ENCODE assay signal across 8 mouse cellular contexts in the genomic region with DNA sequence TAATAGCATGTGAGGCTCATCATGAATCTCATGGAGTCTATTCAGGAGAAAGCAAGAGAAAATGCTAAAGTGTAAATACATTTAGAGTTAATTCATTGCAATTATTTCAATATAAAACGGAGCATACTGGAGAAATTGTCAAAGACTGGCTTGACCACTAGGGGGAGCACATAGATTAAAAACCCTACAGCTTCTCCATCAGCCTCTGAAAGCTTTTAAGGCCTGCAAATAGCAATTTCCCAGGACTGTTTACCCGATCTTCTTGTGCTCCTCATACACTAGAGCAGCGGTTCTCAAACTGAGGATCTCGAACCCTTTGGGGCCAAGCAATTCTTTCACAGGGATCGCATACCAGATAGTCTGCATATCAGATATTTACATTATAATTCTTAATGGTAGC.
DNase-seq lines count a peak whose midpoint lies in the region; ATAC-seq and TF ChIP-seq lines count a peak whose summit lies in the region.

No protein-coding gene starts in this region.

- no peak overlapping the region for H3K9ac ChIP-seq in ES-E14 (ENCODE audit: insufficient read depth, low read depth, low read length, poor library complexity, severe bottlenecking)

- no peak for TF ChIP-seq POLR2A in lung, adult 2 months (IDR thresholded peaks at IDR 0.05; ENCODE audit: borderline replicate concordance, extremely low read depth, low read depth, low read length)

- no peak for ATAC-seq in monocyte, adult 5-6 weeks (replicated peaks; ENCODE audit: insufficient number of reproducible peaks, low FRiP score, low TSS enrichment, poor library complexity, severe bottlenecking)

- no peaks in the 10 kb centered on the region for H3K9me3 ChIP-seq in ES-E14 (ENCODE audit: control insufficient read depth, insufficient read depth, low read depth, low read length)

- no peak overlapping the region for H3K27ac ChIP-seq in ES-E14 (ENCODE audit: insufficient read depth, low read depth, low read length, poor library complexity, severe bottlenecking)

- H3K4me1 ChIP-seq in ES-E14 (ENCODE audit: control insufficient read depth in 2 of 2, insufficient read depth in 2 of 2, low read length in 2 of 2, poor library complexity in 1 of 2): no peaks in the 10 kb centered on the region
- H3K4me1 ChIP-seq in lung, adult 2 months (ENCODE audit: control insufficient read depth, insufficient read depth, low read length): 0 out of 2 replicates have a peak, but pooled peaks cover 1% of the 10 kb centered on the region

- 9% methylated on average over 5 of the region's 5 CpGs for WGBS in lung, adult 2 months

- no peaks in the 10 kb centered on the region for H3K36me3 ChIP-seq in ES-E14 (ENCODE audit: control insufficient read depth, insufficient read depth, low read length, poor library complexity, severe bottlenecking)

- H3K4me3 ChIP-seq in ES-E14 (ENCODE audit: insufficient read depth in 1 of 2, low read depth in 1 of 2, low read length in 2 of 2, poor library complexity in 1 of 2, severe bottlenecking in 1 of 2): no peak overlapping the region
- no peak overlapping the region for H3K4me3 ChIP-seq in lung, adult 2 months (replicated peaks; ENCODE audit: extremely low read depth, low read depth, low read length)

- TF ChIP-seq CTCF in lung, adult 2 months (IDR thresholded peaks at IDR 0.05; ENCODE audit: insufficient read depth, low read length): peak; percentile 14; the same call in 1 of the 2 replicates

- peak; percentile 58 to 66 for DNase-seq in B cell, adult 2 months
- peak; percentile 39 for DNase-seq in ES-E14 (ENCODE audit: low read depth, low spot score)
- DNase-seq in cerebellum, adult 9-11 months: peak; percentile 55
- peak; percentile 50 to 84 for DNase-seq in frontal cortex, postnatal 36 days (ENCODE audit: low spot score in 2 of 2)
- DNase-seq in kidney, postnatal 36 days: peak; percentile 68 to 70
- no peak for DNase-seq in lung, adult 2 months
- DNase-seq in retina, adult 2 months (ENCODE audit: low read depth, low spot score): peak; percentile 43

- in situ Hi-C loops in ES-E14 (cut with MboI; ENCODE audit: low sequenced_read_pairs in 2 of 2, unreplicated experiment in 2 of 2): no loop called here

TF ChIP-seq in ES-E14, 5 proteins besides CTCF, POLR2A, EP300 and RAD21:
- TF ChIP-seq ZC3H11A (IDR thresholded peaks at IDR 0.05; ENCODE audit: borderline replicate concordance, low read depth, low read length): peak; percentile 97
- no peak for TF ChIP-seq ZNF384 (IDR thresholded peaks at IDR 0.05; ENCODE audit: low read depth, low read length)
